Mouse (Mus musculus) gastrocnemius, postnatal 10 days (tissue): ENCODE measurements around the gene Mcm5. TPM values are rescaled to one million over a fixed set of nuclear protein-coding genes. Genes with fewer than 3 reads are reported as not detected.

ENCODE experiments used
- DNase-seq: peaks from one replicate; pipeline ENCODE4 v3.0.0; 2021; ENCODE audit warnings: mixed read lengths
- total RNA-seq, 2 experiments: library from RNA; stranded (reverse); gene quantifications; 2 replicates each; pipeline ENCODE4 v1.2.3; 2021

The Mcm5 gene
- total RNA-seq, 2 experiments from 2014 or later, result 11.9 to 15.5 TPM

- no peak for DNase-seq
These were observed 48.3 kb downstream of the Mcm5 start for GRCm38 (mm10) chr8:75157471-75158230.

GRCm38 (mm10) chr8:75169363-75169762 is 60.0 kb downstream of the Mcm5 start:
- no peak for DNase-seq

GRCm38 (mm10) chr8:75172009-75172685 is 62.8 kb downstream of the Mcm5 start:
- no peak for DNase-seq

Other genes starting within 250 kb of the Mcm5 start
- gene Isx, start 236.4 kb upstream of the Mcm5 start, total RNA-seq, result not detected
- 10 to 100 TPM; 11.8 to 17.3 TPM for gene Hmgxb4, start 116.2 kb upstream of the Mcm5 start, total RNA-seq
- 10 to 100 TPM; 43.2 to 47.1 TPM for gene Tom1, start 75.9 kb upstream of the Mcm5 start, total RNA-seq
- gene Hmox1, start 15.9 kb upstream of the Mcm5 start, total RNA-seq, result 10 to 100 TPM; 14.8 to 24.3 TPM
- 1 to 10 TPM; 1.4 TPM for gene Rasd2, start 104.4 kb downstream of the Mcm5 start, total RNA-seq